Comparison of ENCODE assay signal across 8 mouse cellular contexts in genomic region chr5:139129572-139130151, GRCm38 (mm10). TPM values are rescaled to one million over a fixed set of nuclear protein-coding genes. Genes with fewer than 3 reads are reported as not detected.
DNase-seq lines count a peak whose midpoint lies in the region; ATAC-seq and TF ChIP-seq lines count a peak whose summit lies in the region.

No protein-coding gene starts in this region.

- no peak for DNase-seq in heart, adult 2 months
- no peak for DNase-seq in heart, postnatal 25 days (ENCODE audit: low spot score)
- DNase-seq in adrenal gland, postnatal 10 days: peak; percentile 38
- DNase-seq in embryonic facial prominence, embryonic 11.5 days (ENCODE audit: low spot score): peak; percentile 30
- DNase-seq in hindbrain, postnatal 0 days (ENCODE audit: low spot score): peak; percentile 77
- DNase-seq in liver, embryonic 13.5 days: no peak
- peak; percentile 75 for DNase-seq in right cerebral cortex, adult 2 months (ENCODE audit: low spot score in 2 of 2)
- no peak for DNase-seq in MN1 (ENCODE audit: low spot score)

- peak; percentile 73 for ATAC-seq in embryonic facial prominence, embryonic 11.5 days (replicated peaks; ENCODE audit: insufficient number of reproducible peaks, low FRiP score, low TSS enrichment, low read depth)
- ATAC-seq in hindbrain, postnatal 0 days: peak; percentile 87
- peak; percentile 51; the same call in 1 of the 2 replicates for ATAC-seq in liver, embryonic 13.5 days (ENCODE audit: low read depth)

- H3K9me3 ChIP-seq in embryonic facial prominence, embryonic 11.5 days (replicated peaks; ENCODE audit: control insufficient read depth, low read length): no peaks in the 10 kb centered on the region
- no peaks in the 10 kb centered on the region for H3K9me3 ChIP-seq in hindbrain, postnatal 0 days (ENCODE audit: low read length)
- no peaks in the 10 kb centered on the region for H3K9me3 ChIP-seq in liver, embryonic 13.5 days (replicated peaks)

- intact Hi-C loops in heart, adult 2 months (cut with DNase I): no loop called here
- intact Hi-C loops in heart, postnatal 25 days (cut with DNase I): no loop called here

- 7% methylated on average over 32 of the region's 55 CpGs for WGBS in heart, adult 2 months
- 2% methylated on average over 55 of the region's 55 CpGs for WGBS in embryonic facial prominence, embryonic 11.5 days
- 3% methylated on average over 51 of the region's 55 CpGs for WGBS in hindbrain, postnatal 0 days
- WGBS in liver, embryonic 13.5 days (ENCODE audit: insufficient replicate concordance): 6% methylated on average over 49 of the region's 55 CpGs

- no peak for TF ChIP-seq EP300 in heart, adult 2 months (IDR thresholded peaks at IDR 0.05; ENCODE audit: insufficient read depth, low read depth, low read length)

- H3K4me3 ChIP-seq in heart, adult 2 months: peak overlapping the region; percentile 31; the same call in 1 of the 2 replicates
- peak overlapping the region; percentile 60 for H3K4me3 ChIP-seq in embryonic facial prominence, embryonic 11.5 days (ENCODE audit: low read depth, low read length)
- H3K4me3 ChIP-seq in hindbrain, postnatal 0 days (ENCODE audit: low read length): peak overlapping the region; percentile 57
- peak overlapping the region; percentile 44 for H3K4me3 ChIP-seq in liver, embryonic 13.5 days (replicated peaks)

- no peak for TF ChIP-seq POLR2A in heart, adult 2 months (IDR thresholded peaks at IDR 0.05; ENCODE audit: insufficient read depth, low read depth, low read length)

- peak overlapping the region; percentile 94 for H3K4me2 ChIP-seq in embryonic facial prominence, embryonic 11.5 days (ENCODE audit: low read depth, low read length)
- peak overlapping the region; percentile 83 for H3K4me2 ChIP-seq in hindbrain, postnatal 0 days (ENCODE audit: low read depth, low read length)
- peak overlapping the region; percentile 60 for H3K4me2 ChIP-seq in liver, embryonic 13.5 days

- H3K4me1 ChIP-seq in heart, adult 2 months (ENCODE audit: control insufficient read depth, insufficient read depth, low read length): no peaks in the 10 kb centered on the region
- H3K4me1 ChIP-seq in embryonic facial prominence, embryonic 11.5 days (ENCODE audit: control insufficient read depth, insufficient read depth, low read length): no peaks in the 10 kb centered on the region
- 0 out of 2 replicates have a peak, but pooled peaks cover 4% of the 10 kb centered on the region for H3K4me1 ChIP-seq in hindbrain, postnatal 0 days (ENCODE audit: insufficient read depth, low read length)
- no peaks in the 10 kb centered on the region for H3K4me1 ChIP-seq in liver, embryonic 13.5 days (replicated peaks)

- H3K27ac ChIP-seq in heart, adult 2 months: no peak overlapping the region
- no peak overlapping the region for H3K27ac ChIP-seq in embryonic facial prominence, embryonic 11.5 days (replicated peaks; ENCODE audit: low read depth, low read length)
- H3K27ac ChIP-seq in hindbrain, postnatal 0 days: peak overlapping the region; percentile 84
- H3K27ac ChIP-seq in liver, embryonic 13.5 days: no peak overlapping the region

- no peaks in the 10 kb centered on the region for H3K36me3 ChIP-seq in heart, adult 2 months (ENCODE audit: control insufficient read depth, insufficient read depth, low read length)
- H3K36me3 ChIP-seq in embryonic facial prominence, embryonic 11.5 days (replicated peaks; ENCODE audit: control insufficient read depth, insufficient read depth, low read depth, low read length): no peaks in the 10 kb centered on the region
- H3K36me3 ChIP-seq in hindbrain, postnatal 0 days (ENCODE audit: insufficient read depth, low read length): no peaks in the 10 kb centered on the region
- H3K36me3 ChIP-seq in liver, embryonic 13.5 days: no peaks in the 10 kb centered on the region

- H3K9ac ChIP-seq in heart, adult 2 months (ENCODE audit: low read depth, low read length): peak overlapping the region; percentile 43; the same call in 1 of the 2 replicates
- H3K9ac ChIP-seq in embryonic facial prominence, embryonic 11.5 days (replicated peaks; ENCODE audit: low read length): peak overlapping the region; percentile 71
- peak overlapping the region; percentile 75 for H3K9ac ChIP-seq in hindbrain, postnatal 0 days (replicated peaks; ENCODE audit: low read length)
- no peak overlapping the region for H3K9ac ChIP-seq in liver, embryonic 13.5 days

- H3K79me2 ChIP-seq in heart, adult 2 months (replicated peaks; ENCODE audit: control insufficient read depth, insufficient read depth, low read length): no peaks in the 10 kb centered on the region

- no peaks in the 10 kb centered on the region for H3K27me3 ChIP-seq in heart, adult 2 months (ENCODE audit: control insufficient read depth, insufficient read depth, low read length)
- H3K27me3 ChIP-seq in embryonic facial prominence, embryonic 11.5 days (ENCODE audit: control insufficient read depth, insufficient read depth, low read length): peaks cover 16% of the 10 kb centered on the region
- H3K27me3 ChIP-seq in hindbrain, postnatal 0 days (ENCODE audit: insufficient read depth, low read length): no peaks in the 10 kb centered on the region
- peaks cover 37% of the 10 kb centered on the region for H3K27me3 ChIP-seq in liver, embryonic 13.5 days

- no peak for TF ChIP-seq CTCF in heart, adult 2 months (IDR thresholded peaks at IDR 0.05)
- TF ChIP-seq CTCF in hindbrain, postnatal 0 days (IDR thresholded peaks at IDR 0.05; ENCODE audit: low read depth): no peak

RNA-seq across cellular contexts. Expression of gene Prkar1b, which starts 20.1 kb away (rescaled TPM):
- total RNA-seq in heart, adult 2 months (2021): 1 to 10 TPM; 1.4 to 1.5 TPM
- 2.0 and 2.8 TPM in 2 replicates for polyA plus RNA-seq in heart, adult 2 months (2012; rRNA removed)
- total RNA-seq in heart, postnatal 25 days (2021): 1 to 10 TPM; 1.7 to 2.5 TPM
- total RNA-seq in adrenal gland, postnatal 10 days (2021): 10 to 100 TPM; 14.9 to 24.9 TPM
- polyA plus RNA-seq in embryonic facial prominence, embryonic 11.5 days (2014; fragmentation: Nextera tagmentation; extraction: Ambion mirVana): 8.7 and 11.7 TPM in 2 replicates
- 264 and 274 TPM in 2 replicates for total RNA-seq in hindbrain, postnatal 0 days (2014; rRNA removed)
- 297 and 322 TPM in 2 replicates for polyA plus RNA-seq in hindbrain, postnatal 0 days (2015; fragmentation: Nextera tagmentation; extraction: Ambion mirVana)
- 2.5 and 2.6 TPM in 2 replicates for polyA plus RNA-seq in liver, embryonic 13.5 days (2015; fragmentation: Nextera tagmentation; extraction: Ambion mirVana)

RNA-seq across cellular contexts. Expression of gene Dnaaf5, which starts 20.4 kb away (rescaled TPM):
- 10 to 100 TPM; 16.1 to 16.7 TPM for total RNA-seq in heart, adult 2 months (2021)
- 12.1 and 12.2 TPM in 2 replicates for polyA plus RNA-seq in heart, adult 2 months (2012; rRNA removed)
- total RNA-seq in heart, postnatal 25 days (2021): 10 to 100 TPM; 14.5 to 21.9 TPM
- 10 to 100 TPM; 15.9 to 19.1 TPM for total RNA-seq in adrenal gland, postnatal 10 days (2021)
- polyA plus RNA-seq in embryonic facial prominence, embryonic 11.5 days (2014; fragmentation: Nextera tagmentation; extraction: Ambion mirVana): 6.8 and 7.4 TPM in 2 replicates
- 12.8 and 16.3 TPM in 2 replicates for total RNA-seq in hindbrain, postnatal 0 days (2014; rRNA removed)
- 1.8 and 2.2 TPM in 2 replicates for polyA plus RNA-seq in hindbrain, postnatal 0 days (2015; fragmentation: Nextera tagmentation; extraction: Ambion mirVana)
- polyA plus RNA-seq in liver, embryonic 13.5 days (2015; fragmentation: Nextera tagmentation; extraction: Ambion mirVana): 2.4 and 3.6 TPM in 2 replicates

Comparison
In these comparisons a context has a peak if more than half of its experiments do, and no peak if none do; other contexts are left out.
1. DNase-seq: peak in adrenal gland, postnatal 10 days (single experiment), embryonic facial prominence, embryonic 11.5 days (single experiment), hindbrain, postnatal 0 days (single experiment) and right cerebral cortex, adult 2 months (2 of 2); none in heart, adult 2 months (0 of 2), heart, postnatal 25 days (single experiment), liver, embryonic 13.5 days (single experiment) and MN1 (single experiment).
2. RNA of gene Prkar1b, which starts 20.1 kb away (total RNA-seq): 264 to 274 TPM in hindbrain, postnatal 0 days; 14.9 to 24.9 TPM in adrenal gland, postnatal 10 days, 1.7 to 2.5 TPM in heart, postnatal 25 days and 1.4 to 1.5 TPM in heart, adult 2 months; every median in the first group is over 10 times any median in the second.
3. Peak in every context shown above with its lines, with median percentiles within 50 percentile points of each other: H3K4me3 ChIP-seq, ATAC-seq and H3K4me2 ChIP-seq.